Mouse (Mus musculus): ENCODE results near the gene Pcyt1a.

GRCm38 (mm10) chr16:32457589-32458386 lies 27.1 kb downstream of the Pcyt1a start:
- peak; percentile 58 for TF ChIP-seq CTCF (IDR thresholded peaks at IDR 0.05; ENCODE audit: low read depth, low read length)
- no peak for TF ChIP-seq POLR2A (IDR thresholded peaks at IDR 0.05; ENCODE audit: extremely low read depth, insufficient read depth, low read length)

Data from liver, adult 2 months (tissue).